Mouse (Mus musculus): ENCODE measurements around the gene Slc24a2. TPM values are rescaled to one million over a fixed set of nuclear protein-coding genes. Genes with fewer than 3 reads are reported as not detected.

The Slc24a2 gene
- polyA plus RNA-seq, 3 experiments from 2014 or later: 0.03 TPM; not detected in 2

DNA sequence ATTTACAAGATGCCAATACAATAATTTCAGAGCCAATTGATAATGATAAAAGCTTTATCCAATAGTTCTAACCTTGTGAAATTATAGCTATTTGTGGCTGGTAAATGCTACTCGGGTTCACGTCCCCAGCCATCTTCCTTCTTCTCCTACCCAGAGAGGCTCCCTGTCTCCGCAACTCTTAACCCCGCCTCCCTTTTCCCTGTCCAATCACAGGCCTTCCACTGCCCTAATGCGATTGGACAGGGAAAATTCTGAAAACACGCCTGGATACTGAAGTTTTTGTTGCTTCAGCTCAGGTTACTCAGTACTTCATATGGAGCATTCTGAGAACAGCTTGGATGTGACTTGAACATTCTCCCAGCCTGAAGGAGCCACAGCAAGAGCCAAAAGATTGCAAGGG, 287.0 kb downstream of the Slc24a2 start:
- no peak for ATAC-seq

DNA sequence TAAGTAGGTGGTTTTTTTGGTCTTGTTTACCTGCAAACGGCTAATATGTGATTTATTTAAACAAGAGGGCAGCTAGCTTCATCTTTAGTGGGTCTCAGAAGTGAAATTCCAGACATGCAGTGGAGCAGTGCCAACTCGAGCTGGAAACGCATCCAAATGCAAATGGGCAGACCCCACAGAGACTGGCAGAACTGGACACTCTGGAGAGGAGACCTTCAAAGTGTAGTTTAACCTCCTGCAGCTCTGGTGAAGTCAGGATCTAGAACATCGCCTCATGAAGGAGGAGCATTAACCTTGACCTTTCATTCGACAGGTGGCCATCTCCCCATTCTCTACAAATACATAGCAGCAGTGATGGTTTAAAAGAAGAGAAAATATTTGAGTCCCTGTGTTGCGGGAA, 287.6 kb downstream of the Slc24a2 start:
- no peak for ATAC-seq

DNA sequence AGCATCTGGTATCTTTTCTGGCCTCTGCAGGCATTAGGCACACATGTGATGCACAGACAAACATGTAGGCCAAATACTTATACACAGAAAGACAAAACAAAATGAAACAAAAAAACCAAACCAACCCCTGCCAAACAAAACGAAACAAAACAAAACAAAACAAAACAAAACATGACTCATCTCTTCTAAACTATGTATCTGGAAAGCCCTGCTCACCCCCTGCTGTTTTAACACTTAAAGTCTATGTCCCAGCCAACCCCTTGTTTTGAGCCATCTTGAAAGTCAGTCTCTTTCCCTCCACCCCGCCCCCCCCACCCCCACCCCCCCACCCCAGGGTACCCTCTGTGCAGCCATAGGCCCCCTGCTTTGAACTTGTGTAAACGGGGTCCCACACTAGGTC, 293.6 kb downstream of the Slc24a2 start:
- no peak for ATAC-seq

DNA sequence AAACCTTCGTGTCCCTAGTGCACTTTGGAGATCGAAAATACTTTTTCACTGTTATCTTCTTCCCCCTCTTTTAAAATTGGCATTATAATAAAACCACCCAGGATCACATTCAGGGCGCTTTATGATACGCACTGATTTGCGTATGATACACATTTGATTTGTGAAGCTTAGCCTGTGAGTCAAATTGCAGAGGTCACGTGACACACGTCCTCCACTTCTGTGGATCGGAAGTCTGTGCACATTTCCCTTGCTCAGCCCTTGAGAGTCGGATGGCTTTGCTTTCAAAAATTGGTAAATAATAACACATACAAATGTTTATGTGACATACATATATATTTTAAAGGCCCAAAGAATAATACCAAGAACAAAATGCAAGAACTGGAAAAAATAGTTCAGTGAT, 294.1 kb downstream of the Slc24a2 start:
- no peak for ATAC-seq

Measured in inflammation-experienced regulatory T-cells, adult 6 months (primary cell).